Mouse (Mus musculus) liver, embryonic 15.5 days (tissue): ENCODE results near the gene Bub1b. TPM values are rescaled to one million over a fixed set of nuclear protein-coding genes. Genes with fewer than 3 reads are reported as not detected.

ENCODE experiments used
- ATAC-seq: fragments of 200-750 bp; cut with Nextera tagmentation; 2 replicates; pipeline ENCODE4 v1.8.0; 2017; ENCODE audit warnings: moderate number of reproducible peaks, mild to moderate bottlenecking, moderate library complexity; ENCODE audit not compliant: insufficient read depth
- H3K27ac ChIP-seq: fragments of 300-500 bp; sonication (generic); replicated peaks from 2 replicates; pipeline ENCODE4 v1.5.1; 2015; ENCODE audit warnings: mild to moderate bottlenecking, inconsistent platforms
- H3K27me3 ChIP-seq: fragments of 300-500 bp; sonication (generic); 2 replicates; pipeline ENCODE4 v1.6.1; 2015; ENCODE audit warnings: mild to moderate bottlenecking, inconsistent platforms
- H3K36me3 ChIP-seq: fragments of 300-500 bp; sonication (generic); replicated peaks from 2 replicates; pipeline ENCODE4 v1.6.1; 2015; ENCODE audit warnings: moderate library complexity, mild to moderate bottlenecking, inconsistent platforms
- H3K4me1 ChIP-seq: fragments of 300-500 bp; sonication (generic); replicated peaks from 2 replicates; pipeline ENCODE4 v1.6.1; 2015; ENCODE audit warnings: inconsistent platforms
- H3K4me2 ChIP-seq: fragments of 300-500 bp; sonication (generic); 2 replicates; pipeline ENCODE4 v1.6.1; 2015; ENCODE audit warnings: moderate library complexity, mild to moderate bottlenecking, inconsistent platforms
- H3K4me3 ChIP-seq: fragments of 300-500 bp; sonication (generic); replicated peaks from 2 replicates; pipeline ENCODE4 v1.5.1; 2015; ENCODE audit warnings: mild to moderate bottlenecking, inconsistent platforms
- H3K9ac ChIP-seq: fragments of 300-500 bp; sonication (generic); 2 replicates; pipeline ENCODE4 v1.6.1; 2015; ENCODE audit warnings: moderate library complexity, mild to moderate bottlenecking, inconsistent platforms
- H3K9me3 ChIP-seq: fragments of 300-500 bp; sonication (generic); replicated peaks from 2 replicates; pipeline ENCODE4 v1.6.1; 2016; ENCODE audit warnings: inconsistent platforms
- WGBS: fragments of 180-500 bp; shearing (Covaris S2); methylation state at CpG from one replicate; pipeline ENCODE4 v1.1.7; 2015; ENCODE audit warnings: mixed read lengths; ENCODE audit not compliant: insufficient replicate concordance; 5-methylcytosine and 5-hydroxymethylcytosine counted together
- polyA plus RNA-seq: library from polyadenylated mRNA; unstranded; fragments of >200 nt; fragmentation: Nextera tagmentation; extraction: Ambion mirVana; gene quantifications from 2 replicates; pipeline ENCODE4 v1.2.1, GENCODE M21; 2015

The Bub1b gene
- polyA plus RNA-seq, 1 experiment from 2014 or later = 43.6 TPM

DNA sequence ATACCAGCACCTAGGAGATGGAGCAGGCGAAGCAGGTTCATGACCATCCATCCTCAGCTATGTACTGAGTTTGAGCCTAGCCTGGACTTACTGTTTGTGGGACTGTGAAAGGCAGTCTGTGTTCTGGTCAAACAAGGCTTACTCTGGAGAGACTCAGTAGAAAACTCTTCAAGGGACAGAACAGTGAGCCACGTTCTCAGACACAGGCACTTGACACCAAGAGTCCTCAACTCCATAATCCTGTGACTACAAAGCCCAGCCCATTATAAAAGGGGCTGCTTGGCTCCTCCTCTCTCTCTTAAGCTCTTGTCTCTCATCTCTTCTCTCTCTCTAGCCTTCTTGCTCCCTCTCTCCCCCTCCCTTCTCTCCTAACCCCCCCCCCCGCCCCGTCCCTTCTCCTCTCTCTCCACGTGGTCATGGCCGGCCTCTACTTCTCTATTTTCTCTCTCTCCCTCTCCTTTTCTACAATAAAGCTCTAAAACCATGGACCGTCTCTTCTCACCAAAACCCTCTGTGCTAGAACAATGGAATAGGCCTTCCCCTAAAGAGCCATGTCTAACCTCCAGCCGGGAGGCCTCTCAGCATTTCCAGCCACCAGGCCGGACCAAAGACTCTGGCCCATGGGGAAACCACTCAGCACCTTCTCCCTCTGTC is 25.7 kb upstream of the Bub1b start:
- no peaks in the 10 kb centered on the region for H3K27me3 ChIP-seq
- H3K4me2 ChIP-seq = no peak overlapping the region
- no peaks in the 10 kb centered on the region for H3K9me3 ChIP-seq
- no peak overlapping the region for H3K27ac ChIP-seq
- no peaks in the 10 kb centered on the region for H3K4me1 ChIP-seq
- ATAC-seq = no peak
- no peak overlapping the region for H3K4me3 ChIP-seq
- H3K36me3 ChIP-seq = no peaks in the 10 kb centered on the region
- H3K9ac ChIP-seq = no peak overlapping the region
- 52% methylated on average over 9 of the region's 9 CpGs for WGBS

- WGBS = 45% methylated on average over 3 of the region's 3 CpGs
- ATAC-seq = no peak
- H3K9me3 ChIP-seq = no peaks in the 10 kb centered on the region
Measured at GRCm38 (mm10) chr2:118573135-118573534, 24.9 kb upstream of the Bub1b start.

DNA sequence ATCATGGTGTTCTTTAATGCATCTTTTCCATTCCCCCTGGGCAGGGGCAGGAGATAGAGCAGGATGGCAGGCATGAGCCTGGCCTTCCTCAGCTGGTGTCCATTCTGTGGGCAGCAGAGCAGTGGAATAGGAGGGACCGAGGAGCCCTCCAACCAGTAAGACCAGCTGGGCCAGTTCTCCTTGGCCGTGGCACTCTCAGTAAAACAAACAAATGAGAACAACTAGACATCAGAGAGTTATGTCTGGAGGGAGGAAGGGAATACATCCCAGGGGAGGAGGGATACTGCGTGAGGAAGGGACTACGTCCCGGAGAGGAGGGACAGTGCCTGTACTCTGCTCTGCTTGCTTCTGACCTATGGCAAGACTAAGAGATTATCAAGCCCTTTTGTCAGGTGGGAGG is 12.0 kb upstream of the Bub1b start:
- WGBS = 63% methylated on average over 5 of the region's 5 CpGs
- no peak for ATAC-seq
- no peak overlapping the region for H3K27ac ChIP-seq
- no peaks in the 10 kb centered on the region for H3K36me3 ChIP-seq
- H3K9ac ChIP-seq = no peak overlapping the region
- no peaks in the 10 kb centered on the region for H3K27me3 ChIP-seq
- no peak overlapping the region for H3K4me3 ChIP-seq
- H3K4me1 ChIP-seq = no peaks in the 10 kb centered on the region
- H3K9me3 ChIP-seq = no peaks in the 10 kb centered on the region
- H3K4me2 ChIP-seq = no peak overlapping the region

More at GRCm38 (mm10) chr2:118573135-118573534, 24.9 kb upstream of the Bub1b start:
- Histone ChIP-seq H3K4me3 (no peak overlapping the region), H3K4me1 (no peaks in the 10 kb centered on the region), H3K4me2 (no peak overlapping the region), H3K9ac (no peak overlapping the region), H3K27me3 (no peaks in the 10 kb centered on the region), H3K27ac (no peak overlapping the region), H3K36me3 (no peaks in the 10 kb centered on the region)

- H3K27me3 ChIP-seq = no peaks in the 10 kb centered on the region
- H3K4me3 ChIP-seq = no peak overlapping the region
- WGBS = 45% methylated on average over 3 of the region's 3 CpGs
- no peaks in the 10 kb centered on the region for H3K36me3 ChIP-seq
- H3K27ac ChIP-seq = no peak overlapping the region
- H3K4me1 ChIP-seq = no peaks in the 10 kb centered on the region
- ATAC-seq = no peak
- H3K9me3 ChIP-seq = no peaks in the 10 kb centered on the region
- H3K9ac ChIP-seq = no peak overlapping the region
- H3K4me2 ChIP-seq = no peak overlapping the region
Measured at GRCm38 (mm10) chr2:118587686-118588085, 10.3 kb upstream of the Bub1b start.

DNA sequence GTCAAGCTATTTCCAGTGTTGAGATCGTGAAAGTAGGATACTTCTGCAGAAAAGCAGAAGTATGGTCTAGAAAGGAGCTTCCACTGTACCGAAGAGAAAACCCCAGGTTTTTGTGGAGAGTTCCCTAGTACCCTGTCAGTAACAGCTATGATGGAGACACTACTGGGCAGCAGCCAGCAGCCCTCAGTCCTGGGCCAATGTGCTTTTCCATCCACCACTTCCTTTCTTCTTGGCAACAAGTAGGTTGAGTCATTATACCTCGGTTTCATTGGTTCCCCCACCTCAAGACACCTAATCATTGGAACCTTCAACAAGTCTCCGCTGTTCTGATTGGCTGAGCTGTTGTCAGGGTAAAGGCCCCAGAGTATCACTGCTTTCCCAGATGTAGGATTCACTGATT is 6.9 kb upstream of the Bub1b start:
- ATAC-seq = no peak
- whole genome bisulfite sequencing = 35% methylated on average over 4 of the region's 4 CpGs

DNA sequence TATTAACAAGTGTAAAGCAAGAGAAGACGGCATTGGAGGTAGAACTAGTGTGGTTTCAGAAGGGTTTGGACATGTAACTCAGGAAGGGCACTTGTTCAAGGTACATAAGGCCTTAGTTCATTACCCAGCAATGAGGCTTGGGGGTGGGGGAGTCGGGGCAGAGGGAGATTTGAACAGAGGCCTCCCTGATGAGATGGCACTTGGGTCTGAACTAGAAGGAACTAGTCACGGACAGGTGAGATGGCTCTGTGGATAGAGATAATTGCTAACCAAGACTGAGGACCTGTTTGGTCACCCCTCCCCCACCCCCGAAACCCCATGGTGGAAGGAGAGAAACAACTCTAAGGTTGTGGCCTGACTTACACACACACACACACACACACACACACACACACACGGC is 1.1 kb downstream of the Bub1b start:
- H3K27ac ChIP-seq = peak overlapping the region; percentile 31
- H3K27me3 ChIP-seq = no peaks in the 10 kb centered on the region

More for the DNA sequence above, 6.9 kb upstream of the Bub1b start:
- Histone ChIP-seq H3K4me2 (no peak overlapping the region), H3K27ac (no peak overlapping the region), H3K9me3 (no peaks in the 10 kb centered on the region), H3K27me3 (no peaks in the 10 kb centered on the region), H3K4me3 (no peak overlapping the region), H3K4me1 (no peaks in the 10 kb centered on the region), H3K9ac (no peak overlapping the region), H3K36me3 (no peaks in the 10 kb centered on the region)

DNA sequence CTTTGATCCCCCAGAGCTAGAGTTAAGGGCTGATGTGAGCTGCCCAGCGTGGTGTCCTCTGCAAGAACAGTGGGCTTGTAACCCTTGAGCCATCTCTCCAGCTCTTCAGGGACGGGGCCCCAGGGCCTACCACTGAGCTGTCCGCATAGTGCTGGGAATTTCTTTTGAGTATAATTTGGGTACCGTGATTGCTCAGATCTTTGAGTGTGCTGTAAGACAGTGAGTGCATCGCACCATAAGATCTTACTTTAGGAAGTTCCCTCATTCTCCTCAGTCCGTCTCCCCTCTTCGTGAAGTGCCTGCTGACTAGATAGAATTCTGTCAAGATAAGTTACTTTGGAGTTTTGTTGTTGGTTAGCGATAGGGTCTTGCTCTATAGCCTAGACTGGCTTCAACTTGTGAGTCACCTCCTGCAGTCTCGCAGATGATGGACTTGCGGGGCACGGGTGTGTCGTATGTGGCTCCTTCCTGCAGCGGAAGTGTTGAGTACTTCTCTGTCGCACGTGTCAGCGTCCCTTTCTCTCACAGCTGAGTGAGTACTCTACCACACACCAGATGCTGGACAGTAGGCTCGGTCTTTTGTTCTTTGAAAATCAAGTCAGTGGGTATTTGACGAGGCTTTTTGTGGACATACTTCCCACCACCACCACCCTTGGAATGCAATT is 3.7 kb downstream of the Bub1b start:
- Histone ChIP-seq H3K9me3 (no peaks in the 10 kb centered on the region), H3K4me2 (peak overlapping the region; percentile 33), H3K27ac (no peak overlapping the region), H3K27me3 (no peaks in the 10 kb centered on the region), H3K9ac (no peak overlapping the region), H3K4me1 (peaks cover 34% of the 10 kb centered on the region), H3K36me3 (peaks cover 70% of the 10 kb centered on the region), H3K4me3 (no peak overlapping the region)
- WGBS = 78% methylated on average over 18 of the region's 18 CpGs
- no peak for ATAC-seq

More for the DNA sequence above, 1.1 kb downstream of the Bub1b start:
- no peaks in the 10 kb centered on the region for H3K9me3 ChIP-seq
- peak overlapping the region; percentile 90 for H3K9ac ChIP-seq
- no peak for ATAC-seq
- peaks cover 43% of the 10 kb centered on the region for H3K36me3 ChIP-seq
- H3K4me1 ChIP-seq = peaks cover 34% of the 10 kb centered on the region
- H3K4me3 ChIP-seq = peak overlapping the region; percentile 81
- peak overlapping the region; percentile 75 for H3K4me2 ChIP-seq
- WGBS = 17% methylated on average over 5 of the region's 5 CpGs

DNA sequence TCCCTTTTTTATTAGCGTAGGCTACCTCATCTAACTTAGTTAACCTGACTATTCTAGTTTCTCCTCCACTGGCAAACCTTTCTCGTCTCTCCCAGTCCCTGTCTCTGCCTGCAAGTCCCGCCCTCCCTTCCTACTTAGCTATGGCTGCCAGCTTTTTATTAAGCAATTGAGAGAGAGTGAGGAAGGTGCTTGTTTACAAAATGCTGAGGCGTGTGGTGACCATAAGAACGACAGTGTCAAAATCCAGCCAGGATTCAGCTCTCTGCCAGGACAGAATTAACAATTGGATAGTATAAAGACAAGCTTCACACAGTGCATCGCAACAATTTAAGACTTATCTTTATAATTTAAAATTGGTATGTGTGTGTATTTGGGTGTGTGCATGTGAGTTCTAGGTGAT is 6.1 kb downstream of the Bub1b start:
- Histone ChIP-seq H3K36me3 (peaks cover 93% of the 10 kb centered on the region), H3K9me3 (no peaks in the 10 kb centered on the region)

DNA sequence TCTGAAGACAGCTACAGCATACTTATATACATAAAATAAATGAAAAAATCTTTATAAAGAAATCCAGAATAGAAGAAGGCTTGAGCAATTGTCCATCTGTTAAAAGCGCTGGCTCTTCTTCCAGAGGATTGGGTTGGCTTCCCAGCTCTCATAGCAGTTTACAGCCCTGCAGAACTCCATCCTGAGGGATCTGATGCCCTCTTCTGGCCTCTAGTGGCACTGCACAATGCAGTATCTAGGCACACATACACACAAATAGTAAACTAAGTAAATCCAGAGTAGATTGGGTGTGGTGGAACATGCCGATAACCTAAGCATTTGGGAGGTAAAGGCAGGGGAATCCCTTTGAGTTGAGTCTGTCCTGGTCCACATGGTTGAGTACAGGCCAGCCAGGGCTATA is 8.0 kb downstream of the Bub1b start:
- Histone ChIP-seq H3K27me3 (no peaks in the 10 kb centered on the region), H3K4me3 (no peak overlapping the region), H3K4me1 (peaks cover 10% of the 10 kb centered on the region), H3K9me3 (no peaks in the 10 kb centered on the region), H3K4me2 (no peak overlapping the region), H3K27ac (no peak overlapping the region), H3K9ac (no peak overlapping the region), H3K36me3 (peaks cover 98% of the 10 kb centered on the region)
- 81% methylated on average over 2 of the region's 2 CpGs for WGBS
- no peak for ATAC-seq

More for the DNA sequence above, 6.1 kb downstream of the Bub1b start:
- H3K4me2 ChIP-seq = no peak overlapping the region
- peaks cover 28% of the 10 kb centered on the region for H3K4me1 ChIP-seq
- H3K4me3 ChIP-seq = no peak overlapping the region
- H3K9ac ChIP-seq = no peak overlapping the region
- H3K27ac ChIP-seq = no peak overlapping the region
- no peaks in the 10 kb centered on the region for H3K27me3 ChIP-seq
- WGBS = 85% methylated on average over 6 of the region's 6 CpGs
- ATAC-seq = no peak

DNA sequence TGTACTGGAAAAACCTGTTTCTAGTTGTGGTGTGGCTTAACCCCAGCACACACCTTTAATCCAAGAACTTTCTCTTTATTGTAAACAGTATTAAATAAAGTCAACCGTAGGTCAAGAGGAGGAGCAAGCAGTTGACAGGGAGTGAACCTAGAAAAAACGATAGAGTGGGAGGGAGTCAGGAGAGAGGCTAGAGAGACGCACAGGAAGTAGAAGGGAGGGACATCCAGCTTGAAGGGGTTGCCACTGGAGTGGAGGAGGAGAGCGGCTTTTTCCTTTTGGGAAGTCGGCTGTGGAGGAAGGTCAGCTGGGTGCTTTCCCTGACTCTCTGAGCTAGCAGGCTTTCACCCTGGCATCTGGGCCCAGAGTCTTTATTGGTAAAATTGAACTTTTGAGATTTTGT is 9.0 kb downstream of the Bub1b start:
- H3K4me1 ChIP-seq = peaks cover 2% of the 10 kb centered on the region
- 81% methylated on average over 5 of the region's 5 CpGs for WGBS
- no peak overlapping the region for H3K4me3 ChIP-seq
- H3K4me2 ChIP-seq = no peak overlapping the region
- ATAC-seq = no peak
- H3K36me3 ChIP-seq = peaks cover 98% of the 10 kb centered on the region
- H3K27me3 ChIP-seq = no peaks in the 10 kb centered on the region
- H3K9me3 ChIP-seq = no peaks in the 10 kb centered on the region
- no peak overlapping the region for H3K9ac ChIP-seq
- H3K27ac ChIP-seq = no peak overlapping the region

GRCm38 (mm10) chr2:118618013-118618412 is 20.0 kb downstream of the Bub1b start:
- Histone ChIP-seq H3K4me2 (no peak overlapping the region), H3K4me3 (no peak overlapping the region), H3K9ac (no peak overlapping the region), H3K9me3 (no peaks in the 10 kb centered on the region), H3K4me1 (no peaks in the 10 kb centered on the region), H3K27ac (no peak overlapping the region), H3K27me3 (no peaks in the 10 kb centered on the region), H3K36me3 (peaks cover 99% of the 10 kb centered on the region)
- ATAC-seq = no peak
- 85% methylated on average over 5 of the region's 5 CpGs for WGBS
